Mouse (Mus musculus): ENCODE results near the gene Ubap2l. TPM values are rescaled to one million over a fixed set of nuclear protein-coding genes. Genes with fewer than 3 reads are reported as not detected.

Gene Ubap2l
- polyA plus RNA-seq, 1 experiment from 2014 or later = 148 TPM

DNA sequence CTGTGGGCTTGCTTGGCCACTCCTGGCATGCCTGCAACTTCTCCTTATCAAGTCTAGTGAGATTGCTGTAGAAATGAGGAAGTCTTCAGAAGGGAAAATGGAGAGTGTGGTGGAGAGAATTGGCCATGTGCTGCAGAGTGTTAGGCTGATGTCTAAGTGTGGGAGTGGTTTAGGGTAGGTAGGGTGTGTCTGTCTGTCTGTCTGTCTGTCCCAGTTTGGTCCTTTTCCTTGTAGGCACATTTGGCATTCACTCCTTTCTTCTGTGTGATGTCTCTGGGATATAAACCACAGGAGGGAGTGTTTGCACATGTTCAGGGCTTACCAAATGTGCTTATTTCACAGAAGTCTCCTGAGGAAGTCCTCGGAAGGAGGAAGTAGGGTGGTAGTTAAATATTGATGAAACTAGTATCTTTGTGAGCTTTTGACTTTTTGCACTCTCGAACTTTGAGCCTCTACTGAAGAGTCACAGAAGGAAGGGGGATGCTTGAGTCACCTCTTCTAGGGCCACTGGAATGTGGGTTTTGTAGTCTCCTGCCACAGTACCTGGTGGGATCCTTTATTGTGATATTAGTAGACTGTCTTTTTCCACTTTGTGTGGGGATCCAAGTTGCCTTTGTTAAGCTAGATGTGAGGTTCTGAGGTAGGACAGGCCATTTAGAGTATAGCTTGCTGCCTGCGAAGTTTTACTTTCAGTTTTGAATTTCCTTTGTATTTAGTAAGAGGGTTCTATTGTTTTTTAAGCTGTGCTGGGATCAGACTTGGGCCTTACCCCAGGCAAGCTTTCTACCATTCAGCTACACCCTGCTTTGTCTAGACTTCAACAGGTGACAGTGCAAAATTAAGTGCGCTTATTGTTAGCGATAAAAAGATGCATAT lies 29.2 kb upstream of the Ubap2l start:
- Histone ChIP-seq H3K4me3 (peak overlapping the region; percentile 92), H3K27ac (replicated peaks) (no peak overlapping the region), H3K36me3 (peaks cover 6% of the 10 kb centered on the region), H3K9me3 (no peaks in the 10 kb centered on the region), H3K4me1 (replicated peaks) (peaks cover 67% of the 10 kb centered on the region), H3K4me2 (peak overlapping the region; percentile 73), H3K9ac (peak overlapping the region; percentile 43; the same call in 1 of the 2 replicates), H3K27me3 (no peaks in the 10 kb centered on the region)
- 83% methylated on average over 5 of the region's 5 CpGs for WGBS
- no peak for ATAC-seq (ENCODE audit: low read depth)

DNA sequence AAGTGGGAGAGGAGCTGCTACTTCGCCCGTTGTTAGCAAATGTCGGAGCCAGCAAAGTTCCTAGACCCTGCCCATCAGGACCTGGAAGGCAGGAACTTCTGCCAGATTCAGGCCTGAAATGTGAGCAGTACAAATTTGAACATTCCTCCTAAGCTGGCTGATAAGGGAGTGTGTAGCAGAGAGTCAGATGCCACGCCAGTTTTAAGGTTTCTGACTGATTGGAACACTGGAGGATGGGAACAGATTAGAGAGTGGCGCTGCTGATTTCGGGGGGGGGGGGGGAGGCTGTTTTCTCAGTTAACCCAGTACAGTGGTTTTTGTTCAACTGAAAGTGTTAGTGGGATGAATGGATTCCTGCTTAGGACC lies 28.1 kb upstream of the Ubap2l start:
- peak overlapping the region; percentile 92 for H3K4me3 ChIP-seq
- ATAC-seq (ENCODE audit: low read depth) = no peak
- peak overlapping the region; percentile 73 for H3K4me2 ChIP-seq
- WGBS = 1% methylated on average over 6 of the region's 6 CpGs
- H3K36me3 ChIP-seq = no peaks in the 10 kb centered on the region
- no peaks in the 10 kb centered on the region for H3K9me3 ChIP-seq
- H3K9ac ChIP-seq = peak overlapping the region; percentile 93
- peaks cover 67% of the 10 kb centered on the region for H3K4me1 ChIP-seq (replicated peaks)
- H3K27ac ChIP-seq (replicated peaks) = peak overlapping the region; percentile 93
- H3K27me3 ChIP-seq = no peaks in the 10 kb centered on the region

DNA sequence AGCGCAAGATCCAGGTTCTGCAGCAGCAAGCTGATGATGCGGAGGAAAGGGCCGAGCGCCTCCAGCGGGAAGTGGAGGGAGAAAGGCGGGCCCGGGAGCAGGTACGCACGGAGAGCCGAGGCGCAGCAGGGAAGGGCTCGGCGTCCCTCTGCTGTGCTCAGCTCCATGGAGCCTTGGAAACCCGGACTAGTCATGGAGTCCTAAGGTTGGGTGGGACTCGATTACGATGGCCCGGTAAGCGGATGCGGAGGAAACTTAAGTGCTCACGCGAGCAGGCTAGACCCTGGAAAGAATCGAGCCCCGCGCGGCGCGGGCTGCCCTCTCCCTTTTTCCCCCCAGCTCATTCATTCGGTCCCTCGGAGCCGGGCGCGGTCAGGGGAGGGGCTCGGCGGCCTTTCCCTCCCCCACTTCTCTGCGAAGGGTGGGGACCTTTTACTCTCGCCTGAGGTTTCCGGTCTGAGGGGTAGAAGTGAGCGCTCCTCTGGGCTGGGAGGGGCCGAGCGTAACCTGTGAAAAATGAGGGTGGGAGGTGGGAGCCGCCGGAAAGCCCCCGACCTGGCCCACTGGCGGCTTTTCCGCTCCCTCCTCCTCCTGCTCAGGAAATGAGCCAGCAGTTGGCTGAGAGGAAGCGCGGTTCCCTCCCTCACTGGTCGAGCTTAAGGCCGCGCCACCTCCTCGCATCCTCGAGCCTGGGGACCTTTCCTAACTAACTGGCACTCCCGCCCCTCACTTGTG lies 27.5 kb upstream of the Ubap2l start:
- WGBS = under 1% methylated on average over 52 of the region's 53 CpGs
- H3K4me1 ChIP-seq (replicated peaks) = peaks cover 62% of the 10 kb centered on the region
- no peaks in the 10 kb centered on the region for H3K9me3 ChIP-seq
- H3K4me3 ChIP-seq = peak overlapping the region; percentile 92
- peak overlapping the region; percentile 93 for H3K27ac ChIP-seq (replicated peaks)
- peak overlapping the region; percentile 93 for H3K9ac ChIP-seq
- H3K4me2 ChIP-seq = peak overlapping the region; percentile 73
- no peaks in the 10 kb centered on the region for H3K27me3 ChIP-seq
- H3K36me3 ChIP-seq = no peaks in the 10 kb centered on the region
- ATAC-seq (ENCODE audit: low read depth) = peak; percentile 82

DNA sequence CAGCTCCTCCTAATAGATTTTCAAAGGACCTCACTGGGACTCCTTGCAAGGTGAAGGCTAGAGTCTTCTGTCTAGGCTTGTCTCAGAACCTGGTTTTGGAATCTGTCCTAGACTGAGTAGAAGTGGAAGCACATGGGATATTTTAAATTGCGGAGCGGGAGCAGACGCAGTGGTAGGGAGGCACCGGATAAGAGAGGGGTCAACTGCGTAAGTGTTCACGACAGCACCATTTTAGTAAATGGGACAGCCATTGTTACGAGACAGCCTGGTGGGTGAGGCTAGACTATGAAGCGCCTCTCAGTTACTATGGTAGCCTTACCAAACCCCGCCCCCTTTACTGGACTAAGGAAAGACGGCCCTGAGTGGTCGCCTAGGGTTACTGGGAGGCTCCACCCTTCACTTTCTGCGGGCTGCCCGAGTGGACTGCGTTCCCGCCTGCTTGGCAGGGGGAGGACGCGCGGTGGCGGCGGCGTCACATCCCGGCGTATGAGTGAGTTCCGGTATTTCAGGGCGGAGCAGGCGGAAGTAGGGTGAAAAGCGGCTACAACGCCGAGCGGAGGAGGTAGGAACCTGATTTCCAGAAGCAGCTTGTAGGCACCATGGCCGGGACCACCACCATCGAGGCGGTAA lies 26.8 kb upstream of the Ubap2l start:
- Histone ChIP-seq H3K9me3 (no peaks in the 10 kb centered on the region), H3K27me3 (no peaks in the 10 kb centered on the region), H3K36me3 (no peaks in the 10 kb centered on the region), H3K27ac (replicated peaks) (peak overlapping the region; percentile 93), H3K4me2 (peak overlapping the region; percentile 73), H3K4me1 (replicated peaks) (peaks cover 55% of the 10 kb centered on the region), H3K4me3 (peak overlapping the region; percentile 92), H3K9ac (peak overlapping the region; percentile 93)
- WGBS = under 1% methylated on average over 33 of the region's 33 CpGs
- peak; percentile 94 for ATAC-seq (ENCODE audit: low read depth)

DNA sequence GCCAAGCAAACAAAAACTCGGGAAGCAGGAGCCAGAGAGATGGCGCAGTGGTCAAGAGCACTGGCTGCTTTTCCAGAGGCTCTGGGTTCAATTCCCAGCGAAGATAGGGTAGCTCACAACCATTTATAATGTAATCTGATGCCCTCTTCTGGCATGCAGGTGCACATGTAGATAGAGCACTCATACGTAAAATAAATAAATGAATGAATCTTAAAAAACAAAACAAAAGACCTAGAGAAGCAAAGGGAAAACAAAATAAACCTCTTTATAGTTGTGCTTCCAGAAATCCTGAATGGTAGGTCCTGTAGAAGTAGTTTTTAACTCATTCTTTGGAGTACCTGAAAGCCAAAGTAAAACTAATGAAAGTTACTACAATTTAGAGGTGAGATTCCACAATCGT lies 25.8 kb upstream of the Ubap2l start:
- ATAC-seq (ENCODE audit: low read depth) = no peak
- Histone ChIP-seq H3K27ac (replicated peaks) (no peak overlapping the region), H3K9ac (no peak overlapping the region), H3K4me1 (replicated peaks) (peaks cover 45% of the 10 kb centered on the region), H3K4me3 (no peak overlapping the region), H3K27me3 (no peaks in the 10 kb centered on the region), H3K36me3 (no peaks in the 10 kb centered on the region), H3K9me3 (no peaks in the 10 kb centered on the region), H3K4me2 (no peak overlapping the region)
- WGBS = 59% methylated on average over 5 of the region's 5 CpGs

DNA sequence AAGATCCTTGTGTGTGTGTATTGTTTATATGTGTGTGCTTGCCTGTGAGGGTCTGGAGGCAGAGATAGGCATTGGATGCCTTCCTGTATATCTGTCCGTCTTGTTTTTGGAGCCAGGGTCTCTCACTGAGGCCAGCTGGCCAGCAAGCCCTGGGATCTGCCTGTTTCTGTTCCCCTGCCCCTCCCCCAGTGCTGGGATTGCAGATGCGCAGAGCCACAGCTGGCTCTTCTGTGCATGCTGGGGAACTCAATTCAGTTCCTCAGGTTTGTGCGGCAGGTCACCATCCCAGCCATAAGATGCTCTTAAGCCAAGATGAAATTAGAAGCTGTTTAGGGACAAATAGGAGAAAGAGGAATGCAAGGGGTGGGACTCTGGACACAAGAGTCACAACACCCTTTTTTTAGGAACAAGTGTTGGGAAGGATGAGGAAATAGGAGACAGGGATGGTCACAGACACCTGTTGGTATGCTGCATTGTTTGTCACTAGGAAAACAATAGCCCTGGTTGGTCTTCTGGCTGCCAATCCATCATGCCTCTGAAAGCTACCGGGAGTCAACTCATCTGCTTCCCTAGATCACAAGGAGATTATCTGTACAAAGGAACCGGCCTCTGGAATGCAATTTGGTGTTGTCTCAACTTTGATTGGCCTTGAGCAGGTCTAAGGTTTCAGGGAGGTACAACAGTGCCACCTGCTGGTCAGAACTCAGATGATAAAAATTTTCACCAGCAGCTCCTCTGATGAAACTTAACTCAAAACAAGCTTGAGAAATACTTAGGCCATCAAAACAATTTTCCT lies 24.7 kb upstream of the Ubap2l start:
- Histone ChIP-seq H3K27me3 (no peaks in the 10 kb centered on the region), H3K27ac (replicated peaks) (no peak overlapping the region; the same call in 1 of the 2 replicates), H3K36me3 (no peaks in the 10 kb centered on the region), H3K4me3 (no peak overlapping the region), H3K9ac (no peak overlapping the region), H3K4me1 (replicated peaks) (peaks cover 34% of the 10 kb centered on the region), H3K4me2 (peak overlapping the region; percentile 31), H3K9me3 (no peaks in the 10 kb centered on the region)
- 10% methylated on average over 5 of the region's 5 CpGs for WGBS
- no peak for ATAC-seq (ENCODE audit: low read depth)

DNA sequence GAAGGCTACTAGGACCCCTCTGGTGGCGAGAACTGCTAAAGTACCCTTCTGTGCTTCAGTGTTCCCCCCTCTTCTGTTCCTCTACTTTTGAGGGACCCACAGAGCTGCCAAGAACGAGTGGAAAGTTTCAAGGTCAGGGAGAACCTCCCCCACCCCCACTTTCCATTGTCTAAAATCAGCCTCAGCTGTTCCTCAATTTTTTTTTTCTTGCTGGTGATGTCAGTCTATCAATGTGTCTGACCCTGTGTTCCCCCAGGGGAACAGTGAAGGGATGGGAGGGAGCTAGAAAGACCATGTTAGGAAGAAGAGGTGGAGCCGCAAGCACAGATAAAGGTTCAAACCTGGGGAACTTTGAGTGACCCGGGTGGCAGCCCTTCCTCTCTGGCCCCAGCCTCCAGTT lies 19.9 kb upstream of the Ubap2l start, which contains the start of gene Tpm3:
Tpm3 (plus strand) TSS at position 356 of the 400 bp plus-strand sequence.
- H3K27me3 ChIP-seq = no peaks in the 10 kb centered on the region
- no peak within 1 kb of the TSS for H3K4me2 ChIP-seq
- H3K27ac ChIP-seq (replicated peaks) = no peak within 1 kb of the TSS
- H3K9me3 ChIP-seq = no peaks in the 10 kb centered on the region
- no peak for ATAC-seq (ENCODE audit: low read depth)
- peaks cover 5% of the 10 kb centered on the region for H3K4me1 ChIP-seq (replicated peaks)
- 75% methylated on average over 4 of the region's 4 CpGs for WGBS
- no peak within 1 kb of the TSS for H3K9ac ChIP-seq
- H3K36me3 ChIP-seq = no peaks in the 10 kb centered on the region
- no peak within 1 kb of the TSS for H3K4me3 ChIP-seq

DNA sequence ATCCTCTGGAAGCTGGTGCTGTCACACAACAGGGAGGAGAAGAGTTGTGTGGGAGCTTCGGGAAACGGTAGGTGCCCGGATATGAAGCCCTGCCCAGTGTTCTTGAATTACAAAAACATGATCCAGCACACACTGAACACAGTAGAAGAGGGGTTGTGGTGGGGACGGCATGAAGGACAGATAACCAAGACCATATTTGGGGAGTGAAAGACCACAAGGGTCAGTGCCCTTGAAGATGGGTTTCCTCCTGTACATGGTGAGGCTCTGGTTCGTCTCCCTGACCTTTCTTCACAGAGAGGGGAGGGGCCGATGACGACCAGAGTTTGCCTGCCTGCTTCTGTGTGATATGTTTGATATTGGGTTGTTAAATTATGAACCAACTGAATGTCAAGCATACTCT lies 17.3 kb upstream of the Ubap2l start:
- H3K9ac ChIP-seq = no peak overlapping the region
- no peak overlapping the region for H3K4me2 ChIP-seq
- no peaks in the 10 kb centered on the region for H3K4me1 ChIP-seq (replicated peaks)
- ATAC-seq (ENCODE audit: low read depth) = no peak
- no peaks in the 10 kb centered on the region for H3K27me3 ChIP-seq
- H3K4me3 ChIP-seq = no peak overlapping the region
- 79% methylated on average over 7 of the region's 7 CpGs for WGBS
- H3K9me3 ChIP-seq = no peaks in the 10 kb centered on the region
- H3K36me3 ChIP-seq = peaks cover 5% of the 10 kb centered on the region; the same call in 1 of the 2 replicates
- no peak overlapping the region for H3K27ac ChIP-seq (replicated peaks)

DNA sequence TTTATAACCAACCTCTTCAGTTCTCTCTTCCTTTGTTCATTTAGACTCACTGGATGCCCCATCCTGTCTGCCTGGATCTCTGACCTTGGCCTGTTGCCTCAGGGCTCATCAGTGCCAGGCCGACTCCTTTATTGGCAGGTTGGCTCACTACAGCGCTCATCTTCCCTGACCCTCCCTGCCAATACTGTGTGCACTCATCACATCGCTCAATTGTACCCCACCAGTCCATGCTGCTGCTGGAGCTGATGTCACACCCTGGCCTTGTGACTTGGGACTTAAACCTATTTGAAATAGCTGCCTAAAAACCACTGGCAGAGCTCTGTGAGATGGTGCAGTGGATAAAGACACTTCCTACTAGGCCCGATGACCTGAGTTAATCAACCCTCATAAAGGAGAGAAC lies 15.4 kb upstream of the Ubap2l start:
- Histone ChIP-seq H3K4me3 (no peak overlapping the region), H3K4me1 (replicated peaks) (no peaks in the 10 kb centered on the region), H3K36me3 (peaks cover 21% of the 10 kb centered on the region), H3K4me2 (no peak overlapping the region), H3K27ac (replicated peaks) (no peak overlapping the region), H3K9me3 (no peaks in the 10 kb centered on the region), H3K27me3 (no peaks in the 10 kb centered on the region), H3K9ac (no peak overlapping the region)
- ATAC-seq (ENCODE audit: low read depth) = 0 out of 2 replicates have a peak, but pooled peaks have one; percentile 51
- 93% methylated on average over 4 of the region's 4 CpGs for WGBS

DNA sequence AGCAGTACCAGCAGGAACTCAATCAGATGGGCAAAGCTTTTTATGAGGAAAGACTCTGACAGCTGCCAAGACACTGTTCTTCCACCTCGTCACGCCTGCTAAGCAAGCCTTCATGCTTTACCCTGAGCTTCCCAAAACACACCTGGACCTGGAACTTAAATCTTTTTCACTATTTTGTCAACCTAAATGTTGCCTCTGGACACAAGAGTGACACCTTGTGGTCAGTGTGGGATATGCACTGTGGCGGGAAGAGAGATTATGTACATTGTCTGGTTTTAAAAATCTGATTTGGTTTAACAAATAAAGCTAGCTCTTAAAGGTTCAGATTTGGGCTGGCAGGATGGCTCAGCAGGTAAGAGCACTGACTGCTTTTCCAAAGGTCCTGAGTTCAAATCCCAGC lies 13.1 kb upstream of the Ubap2l start:
- 63% methylated on average over 3 of the region's 3 CpGs for WGBS
- peaks cover 44% of the 10 kb centered on the region for H3K36me3 ChIP-seq
- H3K4me1 ChIP-seq (replicated peaks) = no peaks in the 10 kb centered on the region
- H3K4me2 ChIP-seq = no peak overlapping the region
- no peaks in the 10 kb centered on the region for H3K9me3 ChIP-seq
- no peak overlapping the region for H3K27ac ChIP-seq (replicated peaks)
- no peak overlapping the region for H3K9ac ChIP-seq
- no peaks in the 10 kb centered on the region for H3K27me3 ChIP-seq
- no peak overlapping the region for H3K4me3 ChIP-seq
- no peak for ATAC-seq (ENCODE audit: low read depth)

DNA sequence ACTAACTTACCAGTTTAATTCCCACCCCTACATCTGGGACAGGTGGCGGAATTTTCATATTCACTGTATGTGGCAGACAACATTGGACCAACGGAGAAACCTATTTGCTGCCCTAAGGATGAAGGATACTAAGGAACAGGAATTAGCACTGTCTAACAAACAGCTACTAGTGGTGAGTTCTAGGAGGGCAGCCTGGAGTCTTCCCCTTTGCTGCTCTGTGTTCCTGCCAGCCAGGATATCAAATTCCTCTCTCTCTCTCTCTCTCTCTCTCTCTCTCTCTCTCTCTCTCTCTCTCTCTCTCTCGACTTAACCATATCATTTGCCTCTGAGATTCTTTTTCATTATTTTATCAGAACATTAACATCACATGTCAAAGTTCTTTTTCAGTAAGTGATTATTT lies 12.0 kb upstream of the Ubap2l start:
- H3K4me1 ChIP-seq (replicated peaks) = no peaks in the 10 kb centered on the region
- no peaks in the 10 kb centered on the region for H3K9me3 ChIP-seq
- H3K27me3 ChIP-seq = no peaks in the 10 kb centered on the region
- ATAC-seq (ENCODE audit: low read depth) = peak; percentile 32; the same call in 1 of the 2 replicates
- H3K4me3 ChIP-seq = no peak overlapping the region
- H3K9ac ChIP-seq = no peak overlapping the region
- H3K36me3 ChIP-seq = peaks cover 53% of the 10 kb centered on the region
- 82% methylated on average over 3 of the region's 3 CpGs for WGBS
- H3K4me2 ChIP-seq = no peak overlapping the region
- no peak overlapping the region for H3K27ac ChIP-seq (replicated peaks)

Measured in neural tube, embryonic 13.5 days (tissue).